Mouse (Mus musculus): ENCODE measurements around the gene Stx4a. TPM values are rescaled to one million over a fixed set of nuclear protein-coding genes. Genes with fewer than 3 reads are reported as not detected.

The Stx4a gene
- polyA plus RNA-seq, 1 experiment from 2014 or later, result 19.5 TPM

DNA sequence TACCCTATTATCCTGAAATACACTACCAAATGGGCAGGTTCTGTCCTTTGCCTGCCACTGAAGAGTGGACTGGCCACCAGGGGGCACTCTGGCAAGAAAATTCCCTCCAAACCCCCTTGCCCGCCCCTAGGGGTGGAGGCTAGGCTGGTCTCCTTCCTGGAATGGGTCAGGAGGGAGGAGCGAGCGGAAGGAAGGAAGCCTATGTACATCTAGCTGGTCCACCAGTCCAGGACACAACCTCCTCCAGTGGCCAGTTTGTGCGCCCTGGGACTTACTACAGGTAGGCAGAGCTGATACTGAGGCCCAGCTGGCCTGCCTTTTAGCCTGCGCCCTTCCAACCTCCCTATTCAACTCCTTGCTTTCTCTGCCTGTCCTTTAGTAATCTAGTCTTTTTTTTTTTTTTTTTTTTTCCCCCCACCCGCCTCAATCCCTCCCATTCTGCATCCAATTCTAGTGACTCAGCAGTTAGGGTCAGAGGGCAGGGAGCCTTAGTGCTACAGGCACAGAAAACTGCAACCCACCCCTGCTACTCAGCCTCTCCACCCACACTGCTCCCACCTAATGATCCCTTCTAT is 23.6 kb upstream of the Stx4a start, which contains the start of gene Hsd3b7:
Gene Hsd3b7, plus strand, starts transcription at position 170 of the 575 bp plus-strand sequence.
- Histone ChIP-seq H3K9me3 (no peaks in the 10 kb centered on the region), H3K27me3 (replicated peaks) (no peaks in the 10 kb centered on the region), H3K27ac (peak within 1 kb of the TSS; percentile 60), H3K9ac (no peak within 1 kb of the TSS; the same call in 1 of the 2 replicates), H3K4me2 (peak within 1 kb of the TSS; percentile 28; the same call in 1 of the 2 replicates), H3K36me3 (replicated peaks) (peaks cover 40% of the 10 kb centered on the region), H3K4me3 (no peak within 1 kb of the TSS), H3K4me1 (peaks cover 9% of the 10 kb centered on the region)
- WGBS, result 29% methylated on average over 6 of the region's 6 CpGs
- ATAC-seq (replicated peaks), result peak; percentile 66

DNA sequence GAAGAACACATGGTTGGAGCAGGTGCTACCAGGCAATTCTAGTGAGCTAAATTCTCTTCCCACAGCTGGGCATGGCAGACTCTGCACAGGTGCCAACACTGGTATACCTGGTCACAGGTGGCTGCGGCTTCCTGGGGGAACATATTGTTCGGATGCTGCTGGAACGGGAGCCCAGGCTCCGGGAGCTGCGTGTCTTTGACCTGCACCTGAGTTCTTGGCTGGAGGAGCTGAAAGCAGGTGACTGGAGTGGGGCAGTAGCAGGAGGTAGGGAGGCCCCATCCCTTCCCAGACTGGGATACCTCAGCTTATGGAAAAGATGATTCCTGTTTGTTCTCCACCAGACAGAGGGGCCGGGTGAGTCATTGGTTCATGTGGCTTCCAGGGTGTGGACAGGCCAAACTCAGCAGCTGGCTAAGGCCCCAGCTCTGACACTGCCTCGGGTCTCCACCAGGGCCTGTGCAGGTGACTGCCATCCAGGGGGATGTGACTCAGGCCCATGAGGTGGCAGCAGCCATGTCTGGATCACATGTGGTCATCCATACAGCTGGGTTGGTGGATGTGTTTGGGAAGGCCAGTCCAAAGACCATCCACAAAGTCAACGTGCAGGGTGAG is 23.0 kb upstream of the Stx4a start:
- Histone ChIP-seq H3K9ac (no peak overlapping the region), H3K27me3 (replicated peaks) (no peaks in the 10 kb centered on the region), H3K27ac (peak overlapping the region; percentile 60; the same call in 1 of the 2 replicates), H3K9me3 (no peaks in the 10 kb centered on the region), H3K4me1 (peaks cover 9% of the 10 kb centered on the region), H3K36me3 (replicated peaks) (peaks cover 34% of the 10 kb centered on the region), H3K4me2 (peak overlapping the region; percentile 28; the same call in 1 of the 2 replicates), H3K4me3 (no peak overlapping the region)
- WGBS, result 93% methylated on average over 8 of the region's 8 CpGs
- ATAC-seq (replicated peaks), result 0 out of 2 replicates have a peak, but pooled peaks have one; percentile 15

DNA sequence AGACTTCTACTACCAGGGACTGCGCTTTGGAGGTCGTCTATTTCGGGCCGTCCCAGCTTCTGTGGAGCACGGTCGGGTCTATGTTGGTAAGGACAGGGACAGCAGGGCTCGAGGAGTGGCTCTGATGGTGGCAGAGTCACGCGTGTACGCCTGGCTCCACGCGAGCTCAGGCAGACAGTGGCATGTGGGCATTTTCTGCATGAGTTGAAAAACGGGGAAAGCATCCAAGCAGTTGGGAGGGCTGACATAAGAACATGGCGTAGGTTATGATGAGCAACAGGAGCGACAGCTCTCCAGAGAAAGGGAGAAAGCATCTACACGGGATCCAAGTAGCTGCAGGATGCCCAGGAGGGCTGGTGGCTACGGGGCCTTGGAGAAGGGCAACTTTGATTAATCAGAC is 21.8 kb upstream of the Stx4a start:
- 90% methylated on average over 17 of the region's 17 CpGs for WGBS
- no peak overlapping the region for H3K4me3 ChIP-seq
- H3K36me3 ChIP-seq (replicated peaks), result peaks cover 28% of the 10 kb centered on the region
- no peak for ATAC-seq (replicated peaks)
- H3K4me1 ChIP-seq, result peaks cover 9% of the 10 kb centered on the region
- no peak overlapping the region for H3K27ac ChIP-seq
- no peak overlapping the region for H3K9ac ChIP-seq
- no peaks in the 10 kb centered on the region for H3K27me3 ChIP-seq (replicated peaks)
- no peak overlapping the region for H3K4me2 ChIP-seq
- H3K9me3 ChIP-seq, result no peaks in the 10 kb centered on the region

DNA sequence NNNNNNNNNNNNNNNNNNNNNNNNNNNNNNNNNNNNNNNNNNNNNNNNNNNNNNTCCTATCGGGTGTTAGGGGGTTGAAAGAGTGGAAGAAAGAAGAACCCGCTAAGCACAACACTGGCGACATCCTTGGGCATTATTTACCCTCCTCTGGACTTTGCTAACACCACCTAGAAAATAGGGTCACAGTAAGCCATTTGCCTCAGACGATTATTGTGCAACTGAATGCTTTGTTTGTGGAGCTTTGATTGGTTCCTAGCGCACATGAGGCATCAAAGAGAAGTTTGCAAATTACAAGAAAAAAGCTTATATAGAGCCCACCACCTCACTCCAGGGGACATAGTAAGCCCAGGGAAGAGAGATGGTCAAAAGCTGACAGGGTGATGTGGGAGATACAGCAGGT is 15.3 kb upstream of the Stx4a start:
- Histone ChIP-seq H3K27ac (no peak overlapping the region), H3K36me3 (replicated peaks) (peaks cover 30% of the 10 kb centered on the region), H3K4me3 (no peak overlapping the region), H3K4me1 (no peaks in the 10 kb centered on the region), H3K9me3 (no peaks in the 10 kb centered on the region), H3K9ac (no peak overlapping the region), H3K27me3 (replicated peaks) (no peaks in the 10 kb centered on the region), H3K4me2 (no peak overlapping the region)
- WGBS, result 75% methylated on average over 5 of the region's 5 CpGs
- ATAC-seq (replicated peaks), result no peak

DNA sequence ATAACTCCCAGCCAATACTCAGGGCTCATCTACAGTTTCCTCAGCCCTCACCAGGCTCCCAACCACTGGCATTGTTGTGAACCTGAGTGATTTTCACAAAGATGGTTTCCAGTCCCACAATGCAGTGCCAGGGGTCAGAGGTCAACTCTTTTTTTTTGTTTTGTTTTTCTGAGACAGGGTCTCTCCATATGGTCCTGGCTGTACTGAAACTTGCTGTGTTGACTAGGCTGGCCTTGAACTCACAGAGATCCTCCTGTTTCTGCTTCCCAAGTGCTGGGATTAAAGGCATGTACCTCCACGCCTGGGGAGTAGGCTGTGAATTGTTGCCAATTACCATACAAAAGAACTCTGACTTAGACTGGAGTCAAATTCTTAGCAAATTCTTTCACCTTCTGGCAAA is 14.2 kb upstream of the Stx4a start:
- no peak overlapping the region for H3K4me2 ChIP-seq
- no peaks in the 10 kb centered on the region for H3K27me3 ChIP-seq (replicated peaks)
- no peak overlapping the region for H3K4me3 ChIP-seq
- peaks cover 38% of the 10 kb centered on the region for H3K36me3 ChIP-seq (replicated peaks)
- 81% methylated on average over 1 of the region's 1 CpGs for WGBS
- H3K27ac ChIP-seq, result no peak overlapping the region
- H3K9me3 ChIP-seq, result no peaks in the 10 kb centered on the region
- no peaks in the 10 kb centered on the region for H3K4me1 ChIP-seq
- no peak overlapping the region for H3K9ac ChIP-seq
- ATAC-seq (replicated peaks), result no peak

DNA sequence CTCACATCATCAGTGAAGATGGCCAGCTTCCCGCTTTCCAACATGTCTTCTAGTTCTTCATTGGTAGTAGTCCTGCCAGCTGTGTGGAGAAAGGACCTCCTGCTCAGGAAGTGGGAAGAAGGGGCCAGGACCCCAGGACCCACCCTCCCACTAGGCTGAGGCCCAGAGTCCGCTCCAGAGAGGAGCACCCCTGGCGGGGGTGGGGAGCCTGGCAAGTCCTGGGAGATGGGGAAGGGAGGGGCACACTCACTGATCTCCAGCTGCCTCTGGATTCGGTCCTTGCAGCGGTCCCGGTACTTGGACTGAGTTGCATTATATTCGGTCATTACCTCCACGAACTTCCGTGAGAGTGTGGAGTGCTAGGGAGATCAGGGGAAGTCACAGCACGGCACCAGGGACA is 13.4 kb upstream of the Stx4a start:
- no peak overlapping the region for H3K4me3 ChIP-seq
- WGBS, result 82% methylated on average over 10 of the region's 10 CpGs
- H3K27ac ChIP-seq, result no peak overlapping the region
- no peaks in the 10 kb centered on the region for H3K27me3 ChIP-seq (replicated peaks)
- H3K4me1 ChIP-seq, result no peaks in the 10 kb centered on the region
- no peak overlapping the region for H3K4me2 ChIP-seq
- H3K36me3 ChIP-seq (replicated peaks), result peaks cover 38% of the 10 kb centered on the region
- no peaks in the 10 kb centered on the region for H3K9me3 ChIP-seq
- no peak for ATAC-seq (replicated peaks)
- no peak overlapping the region for H3K9ac ChIP-seq

DNA sequence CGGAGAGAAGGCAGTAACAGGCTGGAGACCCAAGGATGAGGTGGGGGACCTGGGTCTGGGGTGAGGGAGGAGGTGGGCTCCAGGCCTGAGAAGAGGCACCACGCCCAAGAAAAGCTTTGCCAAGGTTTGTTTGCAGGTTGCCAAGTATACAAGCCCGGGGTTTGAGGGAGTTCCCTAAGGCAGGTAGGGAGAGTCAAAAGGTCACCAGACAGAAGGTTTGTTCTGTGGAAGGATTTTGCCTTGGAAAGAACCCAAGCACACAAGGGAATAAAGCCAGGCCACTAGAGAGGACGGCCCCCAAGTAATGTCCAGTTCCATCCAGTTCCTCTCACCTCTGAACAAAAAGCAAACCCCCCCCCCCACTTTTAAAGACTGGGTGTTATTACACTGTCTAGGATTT is 12.9 kb upstream of the Stx4a start:
- Histone ChIP-seq H3K4me3 (no peak overlapping the region), H3K36me3 (replicated peaks) (peaks cover 38% of the 10 kb centered on the region), H3K9me3 (no peaks in the 10 kb centered on the region), H3K4me2 (no peak overlapping the region), H3K4me1 (no peaks in the 10 kb centered on the region), H3K27ac (no peak overlapping the region), H3K9ac (no peak overlapping the region), H3K27me3 (replicated peaks) (no peaks in the 10 kb centered on the region)
- WGBS, result 90% methylated on average over 4 of the region's 4 CpGs
- no peak for ATAC-seq (replicated peaks)

DNA sequence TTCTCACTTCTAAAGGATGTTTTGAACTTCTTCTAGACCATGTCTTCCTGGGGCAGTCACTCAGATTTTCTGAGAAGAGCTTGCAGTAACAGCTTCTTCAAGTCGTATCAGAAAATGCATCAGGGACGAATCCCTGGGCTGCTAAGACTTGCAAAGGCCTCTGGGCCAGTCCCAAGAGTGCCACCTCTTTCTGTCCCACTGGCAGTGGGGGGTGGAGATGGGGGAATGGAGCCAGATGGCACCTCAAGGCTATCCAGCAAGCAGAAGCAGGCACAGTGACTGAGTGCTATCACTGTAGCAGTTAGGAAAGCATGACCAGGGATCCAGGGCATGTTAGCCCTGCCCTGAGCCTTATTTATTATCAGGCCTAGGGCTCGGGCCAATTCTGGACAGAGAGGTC is 11.8 kb upstream of the Stx4a start:
- Histone ChIP-seq H3K4me3 (no peak overlapping the region), H3K4me2 (no peak overlapping the region), H3K9ac (no peak overlapping the region), H3K36me3 (replicated peaks) (peaks cover 33% of the 10 kb centered on the region), H3K27ac (no peak overlapping the region), H3K9me3 (no peaks in the 10 kb centered on the region), H3K27me3 (replicated peaks) (no peaks in the 10 kb centered on the region), H3K4me1 (no peaks in the 10 kb centered on the region)
- WGBS, result 91% methylated on average over 3 of the region's 3 CpGs
- no peak for ATAC-seq (replicated peaks)

DNA sequence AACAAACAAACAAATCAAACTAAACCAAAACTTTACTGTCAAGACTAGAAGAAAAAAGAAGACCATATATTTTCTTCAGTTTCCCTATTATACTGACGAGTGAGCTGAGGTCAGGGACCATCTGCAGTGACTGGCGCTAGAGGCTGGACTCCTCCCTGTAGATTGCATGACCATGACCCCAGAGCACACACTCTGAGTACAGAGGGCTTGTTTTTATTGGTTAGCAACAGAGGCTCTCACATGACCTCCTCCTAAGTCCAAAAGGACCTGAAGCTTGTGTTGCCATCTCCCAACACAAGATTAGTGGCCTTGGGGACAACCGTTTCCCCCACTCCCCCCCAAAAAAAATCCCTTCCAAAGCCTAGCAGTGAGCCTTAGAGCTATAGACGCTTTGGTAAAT is 10.3 kb upstream of the Stx4a start:
- H3K27me3 ChIP-seq (replicated peaks), result no peaks in the 10 kb centered on the region
- ATAC-seq (replicated peaks), result no peak
- WGBS, result 92% methylated on average over 4 of the region's 4 CpGs
- H3K27ac ChIP-seq, result no peak overlapping the region
- H3K9me3 ChIP-seq, result no peaks in the 10 kb centered on the region
- H3K9ac ChIP-seq, result no peak overlapping the region
- no peak overlapping the region for H3K4me3 ChIP-seq
- H3K4me2 ChIP-seq, result no peak overlapping the region
- no peaks in the 10 kb centered on the region for H3K4me1 ChIP-seq
- peaks cover 27% of the 10 kb centered on the region; the same call in 1 of the 2 replicates for H3K36me3 ChIP-seq (replicated peaks)

DNA sequence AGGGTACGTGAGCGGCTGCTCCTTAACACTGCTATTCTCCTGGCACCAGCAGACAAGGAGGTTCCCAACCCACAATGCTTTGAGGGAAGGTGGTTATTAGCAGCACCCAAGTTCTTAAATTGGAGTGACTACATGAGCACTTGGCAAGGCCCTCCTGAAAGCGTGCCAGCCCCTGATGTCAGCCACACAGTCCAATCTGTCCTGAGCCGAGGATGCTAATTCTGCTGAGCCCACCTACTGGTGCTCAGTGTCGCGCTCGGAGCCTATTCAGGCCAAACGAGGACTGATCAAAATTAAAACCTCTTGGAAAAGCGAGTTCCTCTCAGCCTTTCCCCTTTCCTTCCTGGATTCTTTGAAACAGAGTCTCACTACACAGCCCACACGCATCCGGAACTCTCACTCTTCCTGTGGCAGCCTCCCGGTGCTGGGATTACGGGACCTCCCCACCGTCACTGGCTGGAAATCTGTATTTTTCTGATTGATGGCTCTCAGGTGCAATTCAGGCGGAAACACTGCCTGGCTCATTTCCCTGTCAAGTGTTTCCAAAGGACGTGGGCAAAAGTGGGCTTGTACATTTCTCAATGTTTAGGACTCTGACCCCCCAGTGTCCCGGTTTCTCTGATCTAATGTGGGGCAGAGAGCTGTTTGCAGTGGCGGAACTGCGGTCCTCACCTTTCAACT is 9.7 kb upstream of the Stx4a start:
- H3K36me3 ChIP-seq (replicated peaks), result peaks cover 27% of the 10 kb centered on the region; the same call in 1 of the 2 replicates
- no peak for ATAC-seq (replicated peaks)
- H3K9ac ChIP-seq, result no peak overlapping the region
- no peak overlapping the region for H3K27ac ChIP-seq
- H3K9me3 ChIP-seq, result no peaks in the 10 kb centered on the region
- no peak overlapping the region for H3K4me2 ChIP-seq
- H3K4me1 ChIP-seq, result no peaks in the 10 kb centered on the region
- 87% methylated on average over 19 of the region's 19 CpGs for WGBS
- H3K4me3 ChIP-seq, result no peak overlapping the region
- H3K27me3 ChIP-seq (replicated peaks), result no peaks in the 10 kb centered on the region

DNA sequence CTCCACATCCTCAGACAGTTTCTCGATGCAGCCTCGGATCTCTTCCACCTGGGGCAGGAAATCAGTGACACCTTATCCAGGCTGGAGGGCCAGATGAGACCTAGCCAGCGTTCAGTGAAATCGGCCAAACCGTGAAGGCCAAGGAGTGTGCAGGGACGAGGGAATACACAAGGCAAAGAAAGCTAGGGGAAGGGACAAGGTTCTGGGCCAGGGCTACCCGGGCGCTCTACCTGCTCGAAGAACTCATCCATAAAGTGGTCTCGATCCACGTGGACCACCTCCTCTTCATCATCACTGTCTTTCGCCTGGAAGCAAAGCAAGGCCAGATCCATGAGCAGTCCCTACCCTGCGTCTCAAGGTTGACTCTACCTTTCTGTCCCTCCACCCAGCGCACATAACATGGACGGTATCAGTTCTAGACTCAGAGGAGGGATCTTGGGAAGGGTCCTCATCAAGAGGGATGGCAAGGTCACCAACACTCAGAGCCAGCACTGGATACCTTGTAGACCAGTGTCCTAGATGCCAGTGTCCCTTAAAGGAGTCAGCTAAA is 8.9 kb upstream of the Stx4a start:
- Histone ChIP-seq H3K27ac (no peak overlapping the region), H3K27me3 (replicated peaks) (no peaks in the 10 kb centered on the region), H3K9me3 (no peaks in the 10 kb centered on the region), H3K9ac (no peak overlapping the region), H3K4me2 (no peak overlapping the region), H3K36me3 (replicated peaks) (peaks cover 27% of the 10 kb centered on the region; the same call in 1 of the 2 replicates), H3K4me1 (no peaks in the 10 kb centered on the region), H3K4me3 (no peak overlapping the region)
- ATAC-seq (replicated peaks), result no peak
- 93% methylated on average over 15 of the region's 15 CpGs for WGBS

DNA sequence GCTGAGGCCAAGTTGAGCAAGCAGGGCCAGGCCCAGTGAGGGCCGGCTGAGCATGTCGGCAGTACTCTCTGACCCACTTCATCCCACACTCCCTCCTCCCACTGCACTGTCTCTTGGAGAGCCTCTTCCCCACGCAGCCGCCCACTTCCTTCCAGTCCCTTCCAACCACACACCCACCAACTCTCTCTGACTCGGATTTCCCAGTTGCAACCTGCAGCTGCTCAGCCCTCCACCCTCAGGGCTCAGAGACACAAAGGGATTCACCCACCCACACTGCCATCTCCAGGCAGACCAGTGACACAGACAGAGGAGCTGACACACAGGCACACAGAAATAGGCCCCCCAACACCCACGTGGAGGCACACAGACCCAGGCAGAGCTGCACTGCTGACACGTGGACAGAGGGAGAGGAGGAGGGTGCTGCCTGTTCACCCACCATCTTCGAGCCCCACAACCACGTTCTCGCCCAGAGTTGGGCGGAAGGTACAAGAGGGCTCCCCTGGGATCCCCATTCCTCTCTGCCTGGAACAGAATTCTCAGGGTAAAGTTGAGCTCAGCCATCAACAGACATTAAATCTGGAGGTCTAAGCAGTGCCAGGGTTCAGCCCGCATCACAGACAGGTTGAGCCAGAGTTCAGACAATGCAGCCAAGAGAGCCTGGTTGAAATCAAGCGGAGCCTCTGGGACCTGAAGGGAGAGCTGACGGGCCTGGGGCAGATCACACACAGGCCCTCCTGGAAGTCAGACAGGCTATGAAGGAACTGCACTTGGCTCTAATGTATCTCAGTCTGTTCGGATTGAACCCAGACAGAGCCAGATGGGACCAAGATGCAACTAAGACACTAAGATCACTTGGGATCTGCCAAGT is 7.9 kb upstream of the Stx4a start:
- Histone ChIP-seq H3K36me3 (replicated peaks) (peaks cover 19% of the 10 kb centered on the region; the same call in 1 of the 2 replicates), H3K27me3 (replicated peaks) (no peaks in the 10 kb centered on the region), H3K27ac (no peak overlapping the region), H3K9me3 (no peaks in the 10 kb centered on the region), H3K9ac (no peak overlapping the region), H3K4me3 (no peak overlapping the region), H3K4me2 (no peak overlapping the region), H3K4me1 (no peaks in the 10 kb centered on the region)
- 73% methylated on average over 15 of the region's 15 CpGs for WGBS
- no peak for ATAC-seq (replicated peaks)

Data from midbrain, embryonic 15.5 days (tissue).